Mouse (Mus musculus) thymus, postnatal 25 days (tissue): Measurements from ENCODE around the gene Vmn1r3.
"Not testable (repeated sequence)": the region's sequence is repeated elsewhere in the genome, so short reads cannot be mapped to it uniquely, and the experiment has no call there.

ENCODE experiments used
- DNase-seq: peaks from one replicate; pipeline ENCODE4 v3.0.0; 2022

Gene Vmn1r3

DNA sequence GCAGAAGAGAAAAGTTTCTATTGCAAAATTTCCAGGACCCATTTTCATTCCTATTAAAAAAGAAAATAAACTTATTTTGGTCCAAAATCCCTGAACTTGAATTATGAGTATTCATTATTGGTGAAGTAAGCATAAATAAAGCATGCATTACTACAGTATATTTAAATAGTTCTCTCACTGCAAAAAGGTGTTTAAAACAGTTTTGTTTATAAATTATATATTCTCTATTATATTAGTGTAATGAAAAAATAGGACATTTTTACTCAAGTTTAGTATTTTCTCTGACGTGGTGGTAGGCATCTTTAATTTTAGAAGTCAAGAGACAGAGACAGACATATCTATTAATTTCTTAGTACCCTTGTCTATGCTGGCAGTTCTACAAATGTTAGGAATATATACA lies at the start of gene Vmn1r3:
Gene Vmn1r3, minus strand, starts transcription at position 101 of the 400 bp plus-strand sequence.
- DNase-seq, result not testable (repeated sequence)

GRCm38 (mm10) chr4:3232053-3232452 lies 46.9 kb upstream of the Vmn1r3 start:
- no peak for DNase-seq

DNA sequence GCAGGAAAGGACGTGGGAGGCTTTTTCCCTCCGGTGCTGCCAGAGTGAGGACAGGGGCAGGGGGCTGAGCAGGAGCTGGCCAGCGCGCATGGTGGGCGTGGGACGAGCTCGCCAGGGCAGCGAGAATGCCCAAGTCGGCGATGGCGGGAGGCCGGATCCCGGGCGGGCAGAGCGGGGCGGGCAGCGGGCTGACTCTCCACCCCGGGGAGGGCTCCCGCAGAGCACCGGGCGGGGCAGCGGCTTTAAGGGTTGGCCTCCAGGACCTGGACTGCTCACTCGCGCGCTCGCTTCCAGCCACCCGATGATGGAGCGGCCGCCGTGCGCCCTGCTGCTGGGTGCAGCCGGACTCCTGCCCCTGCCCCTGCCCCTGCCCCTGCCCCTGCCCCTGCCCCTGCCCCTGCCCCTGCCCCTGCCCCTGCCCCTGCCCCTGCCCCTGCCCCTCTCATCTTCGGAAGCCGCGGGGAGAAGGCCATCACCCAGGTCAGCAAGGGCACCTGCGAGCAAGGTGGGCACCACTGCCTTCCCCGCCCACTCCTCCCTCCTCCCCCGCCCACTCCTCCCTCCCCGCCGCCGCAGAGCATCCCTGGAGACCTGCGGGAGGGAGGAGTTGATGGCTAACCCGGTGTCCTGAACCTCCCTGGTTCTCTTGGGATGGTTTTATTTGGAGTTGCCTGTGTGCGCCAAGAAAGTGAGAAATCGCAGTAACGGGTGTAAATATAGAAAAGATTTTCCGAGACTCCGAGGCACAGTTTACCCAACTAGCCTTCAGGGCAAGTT lies 45.9 kb upstream of the Vmn1r3 start:
- no peak for DNase-seq

- no peak for DNase-seq
Observed at GRCm38 (mm10) chr4:3229532-3229931, 44.4 kb upstream of the Vmn1r3 start.

- DNase-seq, result no peak
Observed at GRCm38 (mm10) chr4:3228476-3228875, 43.3 kb upstream of the Vmn1r3 start.

DNA sequence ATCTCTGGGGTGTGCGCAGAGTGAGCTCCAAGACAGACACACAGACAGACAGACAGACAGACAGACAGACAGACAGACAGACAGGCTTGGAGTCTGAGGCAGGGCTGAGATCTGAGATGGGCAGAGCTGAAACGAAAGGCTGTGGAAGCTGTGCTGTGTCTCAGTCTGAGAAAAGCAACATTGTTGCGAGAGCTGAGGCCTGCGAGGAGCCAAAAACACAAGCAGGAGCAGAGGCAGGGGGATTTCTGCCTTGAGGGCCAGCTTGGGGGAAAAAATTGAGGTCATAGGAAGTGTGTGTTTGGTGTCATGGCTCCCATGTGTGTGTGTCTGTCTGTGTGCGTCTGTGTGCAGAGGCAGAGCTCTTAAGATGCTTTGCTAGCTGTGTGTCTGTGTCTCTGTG lies 42.6 kb upstream of the Vmn1r3 start:
- DNase-seq, result no peak

GRCm38 (mm10) chr4:3226488-3226887 lies 41.3 kb upstream of the Vmn1r3 start:
- DNase-seq, result no peak

GRCm38 (mm10) chr4:3225416-3225815 lies 40.3 kb upstream of the Vmn1r3 start:
- not testable (repeated sequence) for DNase-seq

DNA sequence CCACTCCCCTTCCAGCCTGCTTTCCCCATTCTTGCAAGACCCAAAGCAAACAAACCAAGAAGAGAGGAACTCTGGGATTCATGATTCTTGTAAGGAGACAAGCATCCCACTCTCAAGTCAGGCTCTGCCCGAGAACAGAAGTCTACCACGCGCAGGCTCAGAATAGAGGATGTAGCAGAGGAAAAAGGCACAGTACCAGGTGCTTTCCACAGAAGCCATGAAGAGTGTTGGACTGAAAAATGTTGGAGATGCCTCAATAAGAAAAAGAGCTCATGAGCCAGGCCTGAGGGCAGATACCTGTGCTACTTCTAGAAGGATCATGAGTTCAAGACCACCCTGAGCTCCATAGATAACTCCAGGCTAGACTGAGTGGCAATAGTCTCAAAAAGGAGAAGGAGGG lies 39.7 kb upstream of the Vmn1r3 start:
- DNase-seq, result not testable (repeated sequence)

DNA sequence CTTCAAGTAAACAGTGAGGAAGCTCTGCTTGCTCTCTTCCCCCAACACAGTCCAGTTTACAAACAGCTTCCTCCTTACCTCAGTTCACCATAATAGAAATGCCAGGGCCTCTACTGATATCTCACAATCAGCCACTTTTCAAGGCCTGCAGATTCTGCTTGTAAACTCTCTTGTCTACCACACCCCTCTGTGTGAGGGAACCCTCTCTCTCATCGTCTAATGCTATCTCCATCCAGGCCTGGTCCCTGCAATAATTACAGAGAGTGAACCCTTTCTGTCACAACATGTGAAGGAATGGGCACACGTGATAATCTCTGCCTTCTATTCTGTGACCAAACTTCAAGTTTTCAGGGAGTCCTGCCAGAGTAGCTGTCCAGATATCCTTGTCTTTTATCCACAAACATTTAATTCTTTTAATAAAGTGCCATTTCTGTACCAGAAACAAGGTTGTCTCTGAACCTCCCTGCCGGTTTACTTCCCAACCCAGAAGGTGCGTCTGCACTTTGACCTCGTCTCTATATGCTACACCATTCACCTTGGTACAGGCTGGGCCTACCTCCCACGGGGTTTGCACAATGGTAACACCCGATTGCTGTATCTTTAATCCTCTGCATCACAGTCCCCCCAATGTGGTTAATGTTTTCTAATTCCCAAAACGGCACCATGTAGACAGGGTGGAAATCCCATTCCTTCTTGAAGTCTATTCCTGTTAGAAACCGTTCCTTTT lies 38.5 kb upstream of the Vmn1r3 start:
- DNase-seq, result not testable (repeated sequence)

GRCm38 (mm10) chr4:3216382-3216781 lies 31.2 kb upstream of the Vmn1r3 start:
- DNase-seq, result not testable (repeated sequence)

DNA sequence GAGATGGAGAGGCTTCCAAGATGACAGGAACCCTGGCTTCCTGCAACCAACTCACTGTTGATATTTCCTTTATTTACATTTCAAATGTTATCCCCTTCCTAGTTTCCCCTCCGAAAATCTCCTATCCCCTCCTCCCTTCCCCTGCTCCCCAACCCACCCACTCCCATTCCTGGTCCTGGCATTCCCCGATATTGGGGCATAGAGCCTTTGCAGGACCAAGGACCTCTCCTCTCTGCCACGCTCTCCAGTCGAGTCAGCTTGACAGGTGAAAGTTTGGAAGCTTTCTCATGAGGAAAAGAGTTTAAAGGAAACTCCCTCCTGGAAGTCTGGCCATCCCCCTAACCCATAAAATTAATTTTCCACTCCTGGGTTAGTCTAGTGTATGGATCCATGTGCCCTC lies 28.2 kb upstream of the Vmn1r3 start:
- DNase-seq, result not testable (repeated sequence)

DNA sequence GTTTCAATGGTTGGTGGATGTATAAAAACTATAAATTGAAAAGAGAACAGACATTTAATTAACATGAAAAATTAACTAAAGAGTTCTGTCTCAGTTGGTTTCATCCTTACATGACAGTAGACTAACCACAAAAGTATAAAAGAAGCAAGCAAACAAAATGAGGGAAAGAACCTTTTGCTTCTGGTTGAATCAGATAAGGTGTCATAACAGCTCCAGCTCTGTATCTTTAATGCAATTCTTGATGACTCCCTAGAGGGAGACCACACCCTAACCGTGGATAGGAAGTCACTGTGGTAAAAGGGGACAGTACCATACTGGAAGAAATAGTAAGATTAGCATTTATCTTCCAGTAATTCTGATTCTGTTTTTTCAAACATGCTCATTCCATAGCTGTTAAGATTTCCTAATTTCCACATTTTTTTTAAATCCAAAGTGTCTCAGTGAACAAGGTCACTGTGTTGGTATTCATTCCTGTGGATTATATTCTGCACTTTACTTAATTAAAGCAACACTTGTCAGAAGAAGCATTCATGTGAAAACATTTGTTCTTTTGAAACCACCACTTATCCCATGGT lies 24.6 kb upstream of the Vmn1r3 start:
- not testable (repeated sequence) for DNase-seq

GRCm38 (mm10) chr4:3176746-3177490 lies 8.2 kb downstream of the Vmn1r3 start:
- DNase-seq, result not testable (repeated sequence)

- DNase-seq, result not testable (repeated sequence)
Observed at GRCm38 (mm10) chr4:3176195-3176594, 9.0 kb downstream of the Vmn1r3 start.

- DNase-seq, result not testable (repeated sequence)
Observed at GRCm38 (mm10) chr4:3175756-3176155, 9.4 kb downstream of the Vmn1r3 start.

DNA sequence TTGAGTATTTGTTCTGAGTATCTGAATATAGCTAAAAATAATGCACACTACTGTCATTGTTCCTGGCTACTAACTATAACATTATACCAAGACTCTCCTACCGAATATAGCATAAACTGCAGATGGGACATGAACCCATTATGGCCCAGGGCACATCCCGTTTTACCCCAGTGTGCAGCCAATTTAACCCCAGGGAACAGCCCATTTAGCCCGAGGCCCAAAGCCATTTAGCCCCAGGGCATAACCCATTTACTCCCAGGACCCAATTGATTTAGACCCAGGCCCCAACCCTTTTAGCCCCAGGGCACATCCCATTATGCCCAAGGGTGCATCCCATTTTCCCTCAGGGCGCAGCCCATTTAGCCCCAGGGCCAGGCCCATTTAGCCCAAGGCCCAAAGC lies 10.6 kb downstream of the Vmn1r3 start:
- not testable (repeated sequence) for DNase-seq

- DNase-seq, result not testable (repeated sequence)
Observed at GRCm38 (mm10) chr4:3167020-3167419, 18.1 kb downstream of the Vmn1r3 start, which contains the start of gene Vmn1r2. TSS of gene Vmn1r2 (plus strand) at chr4:3167320.

DNA sequence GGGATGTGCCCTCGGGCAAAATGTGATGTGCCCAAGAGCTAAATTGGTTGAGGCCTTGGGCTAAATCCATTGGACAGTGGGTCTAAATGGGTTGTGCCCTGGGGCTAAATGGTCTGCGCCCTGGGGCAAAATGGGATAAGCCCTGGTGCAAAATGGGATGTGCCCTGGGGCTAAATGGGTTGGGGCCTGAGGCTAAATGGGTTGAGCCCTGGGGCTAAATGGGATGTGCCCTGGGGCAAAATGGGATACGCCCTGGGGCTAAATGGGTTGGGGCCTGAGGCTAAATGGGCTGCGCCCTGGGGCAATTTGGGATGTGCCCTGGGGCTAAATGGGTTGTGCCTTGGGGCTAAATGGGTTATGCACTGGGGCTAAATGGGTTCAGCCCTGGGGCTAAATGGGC lies 20.1 kb downstream of the Vmn1r3 start:
- DNase-seq, result no peak

DNA sequence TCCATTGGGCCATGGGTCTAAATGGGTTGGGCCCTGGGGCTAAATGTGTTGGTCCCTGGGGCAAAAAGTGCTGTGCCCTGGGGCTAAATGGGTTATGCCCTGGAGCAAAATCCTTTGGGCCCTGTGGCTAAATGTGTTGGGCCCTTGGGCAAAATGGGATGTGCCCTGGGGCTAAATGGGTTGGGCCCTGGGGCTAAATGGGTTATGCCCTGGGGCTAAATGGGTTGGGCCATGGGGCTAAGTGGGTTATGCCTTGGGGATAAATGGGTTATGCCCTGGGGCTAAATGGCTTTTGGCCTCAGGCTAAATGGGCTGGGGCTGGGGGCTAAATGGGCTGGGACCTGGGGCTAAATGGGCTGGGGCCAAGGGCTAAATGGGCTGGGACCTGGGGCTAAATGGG lies 20.7 kb downstream of the Vmn1r3 start:
- DNase-seq, result not testable (repeated sequence)

GRCm38 (mm10) chr4:3153320-3153719 lies 31.8 kb downstream of the Vmn1r3 start:
- not testable (repeated sequence) for DNase-seq

GRCm38 (mm10) chr4:3147926-3148325 lies 37.2 kb downstream of the Vmn1r3 start:
- not testable (repeated sequence) for DNase-seq
